Mouse (Mus musculus) kidney, adult 2 months (tissue): ENCODE data around the gene Robo2.

Experiments
- CTCF ChIP-seq: fragments of 200-500 bp; conservative IDR thresholded peaks from 2 replicates; pipeline ENCODE4 v1.5.1; 2011; ENCODE audit warnings: low read depth, mild to moderate bottlenecking, control low read depth, low read length, moderate library complexity, mixed read lengths; ENCODE audit not compliant: insufficient read depth, insufficient read length
- POLR2A ChIP-seq: fragments of 200-500 bp; IDR thresholded peaks from one replicate; pipeline ENCODE4 v1.6.1; 2011; ENCODE audit warnings: low read depth, low read length, control low read depth

DNA sequence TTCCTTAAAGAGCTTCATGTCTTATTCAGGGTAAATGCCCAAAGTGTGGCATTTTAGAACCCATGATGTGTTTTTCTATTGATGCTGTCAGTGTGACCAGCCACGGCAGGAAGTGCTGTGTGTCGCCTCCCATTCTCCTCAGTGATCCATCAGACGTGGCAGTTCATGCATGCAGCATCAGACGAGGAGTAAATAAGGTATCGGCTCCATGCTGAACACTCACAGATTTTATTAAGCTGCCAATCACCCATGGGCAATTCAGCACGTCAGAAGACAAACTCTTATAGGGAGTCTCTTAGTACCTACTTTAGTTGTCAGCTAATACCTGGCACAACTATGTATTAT lies 104.1 kb downstream of the Robo2 start:
- TF ChIP-seq CTCF (no peak), POLR2A (no peak)
